7 mouse cellular contexts compared by ENCODE assay signal in genomic region chr8:71709800-71710446, GRCm38 (mm10). TPM values are rescaled to one million over a fixed set of nuclear protein-coding genes. Genes with fewer than 3 reads are reported as not detected.
A peak's percentile ranks its signal among the peaks of the same experiment; 100 is the strongest.
DNase-seq lines count a peak whose midpoint lies in the region; ATAC-seq and TF ChIP-seq lines count a peak whose summit lies in the region.

No protein-coding gene starts in this region.

- no peak overlapping the region for H3K4me3 ChIP-seq in kidney, adult 2 months (ENCODE audit: insufficient read depth, low read depth, low read length)
- H3K4me3 ChIP-seq in limb, embryonic 11.5 days (ENCODE audit: low read depth, low read length), result no peak overlapping the region
- peak overlapping the region; percentile 20 for H3K4me3 ChIP-seq in midbrain, embryonic 13.5 days (replicated peaks)
- H3K4me3 ChIP-seq in spleen, adult 2 months (ENCODE audit: extremely low read depth, insufficient read depth, insufficient read length), result no peak overlapping the region

- H3K9ac ChIP-seq in limb, embryonic 11.5 days (ENCODE audit: low read length), result no peak overlapping the region
- H3K9ac ChIP-seq in midbrain, embryonic 13.5 days (replicated peaks), result peak overlapping the region; percentile 44

- TF ChIP-seq POLR2A in kidney, adult 2 months (IDR thresholded peaks at IDR 0.05; ENCODE audit: low read depth, low read length), result no peak
- TF ChIP-seq POLR2A in spleen, adult 2 months (IDR thresholded peaks at IDR 0.05; ENCODE audit: low read depth, low read length), result no peak

- H3K36me3 ChIP-seq in kidney, adult 2 months (ENCODE audit: control insufficient read depth, insufficient read depth, low read length), result no peaks in the 10 kb centered on the region
- no peaks in the 10 kb centered on the region for H3K36me3 ChIP-seq in limb, embryonic 11.5 days (ENCODE audit: control insufficient read depth, insufficient read depth, low read length)
- H3K36me3 ChIP-seq in midbrain, embryonic 13.5 days, result peaks cover 52% of the 10 kb centered on the region
- peaks cover 35% of the 10 kb centered on the region for H3K36me3 ChIP-seq in spleen, adult 2 months (ENCODE audit: control insufficient read depth, insufficient read depth, low read length)

- H3K9me3 ChIP-seq in limb, embryonic 11.5 days (ENCODE audit: control insufficient read depth, low read length), result no peaks in the 10 kb centered on the region
- no peaks in the 10 kb centered on the region for H3K9me3 ChIP-seq in midbrain, embryonic 13.5 days

- H3K4me1 ChIP-seq in kidney, adult 2 months (ENCODE audit: control insufficient read depth, insufficient read depth, low read length), result no peaks in the 10 kb centered on the region
- H3K4me1 ChIP-seq in limb, embryonic 11.5 days (ENCODE audit: control insufficient read depth, insufficient read depth, low read length), result no peaks in the 10 kb centered on the region
- H3K4me1 ChIP-seq in midbrain, embryonic 13.5 days (replicated peaks), result peaks cover 12% of the 10 kb centered on the region
- no peaks in the 10 kb centered on the region for H3K4me1 ChIP-seq in spleen, adult 2 months (ENCODE audit: control insufficient read depth, insufficient read depth, insufficient read length)

- peak; percentile 79 for TF ChIP-seq CTCF in kidney, adult 2 months (conservative IDR thresholded peaks at IDR 0.05; ENCODE audit: insufficient read depth, insufficient read length, low read depth, low read length)
- TF ChIP-seq CTCF in spleen, adult 2 months (IDR thresholded peaks at IDR 0.05; ENCODE audit: extremely low read depth, insufficient read depth, insufficient read length, insufficient replicate concordance), result peak; percentile 82; the same call in 1 of the 2 replicates

- no peak overlapping the region for H3K4me2 ChIP-seq in limb, embryonic 11.5 days (ENCODE audit: low read depth, severe bottlenecking)
- peak overlapping the region; percentile 51 for H3K4me2 ChIP-seq in midbrain, embryonic 13.5 days (replicated peaks)

- peak; percentile 45 for DNase-seq in adrenal gland, adult 8-10 months
- DNase-seq in embryo, embryonic 11 days, result peak; percentile 84
- DNase-seq in kidney, adult 2 months, result peak; percentile 75
- DNase-seq in limb, embryonic 11.5 days (ENCODE audit: low spot score), result peak; percentile 93
- DNase-seq in spleen, adult 2 months (ENCODE audit: low read depth in 1 of 2, low spot score in 2 of 2), result peak; percentile 48 to 67

- no peaks in the 10 kb centered on the region for H3K27me3 ChIP-seq in kidney, adult 2 months (replicated peaks; ENCODE audit: control insufficient read depth, insufficient read depth, low read length)
- peaks cover 23% of the 10 kb centered on the region for H3K27me3 ChIP-seq in limb, embryonic 11.5 days (ENCODE audit: control insufficient read depth, insufficient read depth, low read length)
- peaks cover 26% of the 10 kb centered on the region for H3K27me3 ChIP-seq in midbrain, embryonic 13.5 days
- no peaks in the 10 kb centered on the region for H3K27me3 ChIP-seq in spleen, adult 2 months (ENCODE audit: control insufficient read depth, insufficient read depth, low read length)

- WGBS in kidney, adult 2 months, result 21% methylated on average over 25 of the region's 25 CpGs
- WGBS in limb, embryonic 11.5 days, result 22% methylated on average over 25 of the region's 25 CpGs
- WGBS in midbrain, embryonic 13.5 days, result 22% methylated on average over 25 of the region's 25 CpGs
- 67% methylated on average over 25 of the region's 25 CpGs for WGBS in spleen, adult 2 months

- peak; percentile 75 for ATAC-seq in granulocyte monocyte progenitor cell, adult 5-6 weeks (replicated peaks; ENCODE audit: poor library complexity, severe bottlenecking)
- ATAC-seq in limb, embryonic 11.5 days (ENCODE audit: insufficient number of reproducible peaks, low FRiP score, low TSS enrichment, low read depth), result peak; percentile 59; the same call in 1 of the 2 replicates
- peak; percentile 78 for ATAC-seq in midbrain, embryonic 13.5 days

- no peak overlapping the region for H3K27ac ChIP-seq in kidney, adult 2 months (ENCODE audit: insufficient read depth, low read depth, low read length)
- no peak overlapping the region for H3K27ac ChIP-seq in limb, embryonic 11.5 days (replicated peaks; ENCODE audit: low read depth, low read length)
- no peak overlapping the region for H3K27ac ChIP-seq in midbrain, embryonic 13.5 days
- H3K27ac ChIP-seq in spleen, adult 2 months (ENCODE audit: insufficient read depth, low read length), result no peak overlapping the region

RNA-seq across cellular contexts. Expression of gene B3gnt3, which starts 8.3 kb away (rescaled TPM):
- total RNA-seq in adrenal gland, adult 8-10 months (2022), result 1 to 10 TPM; 3.0 to 5.1 (median 4.4) TPM
- total RNA-seq in granulocyte monocyte progenitor cell, adult 5-6 weeks (2014; fragmentation: Nextera tagmentation), result 1.4 TPM in 1 of 2 replicates, not detected in the other
- 0.39 TPM in 1 of 2 replicates, not detected in the other for total RNA-seq in granulocyte monocyte progenitor cell, adult 5-6 weeks (2017)
- 5.5 and 5.9 TPM in 2 replicates for polyA plus RNA-seq in kidney, adult 2 months (2012; rRNA removed)
- polyA plus RNA-seq in limb, embryonic 11.5 days (2014; fragmentation: Nextera tagmentation; extraction: Ambion mirVana), result 0.35 and 0.61 TPM in 2 replicates
- 0.28 and 0.31 TPM in 2 replicates for polyA plus RNA-seq in midbrain, embryonic 13.5 days (2015; fragmentation: Nextera tagmentation; extraction: Ambion mirVana)
- polyA plus RNA-seq in spleen, adult 2 months (2012; rRNA removed), result 5.2 and 5.6 TPM in 2 replicates

RNA-seq across cellular contexts. Expression of gene Fcho1, which starts 15.6 kb away (rescaled TPM):
- total RNA-seq in adrenal gland, adult 8-10 months (2022), result 1 to 10 TPM; 2.1 to 6.2 (median 3.7) TPM
- 62.4 and 98.0 TPM in 2 replicates for total RNA-seq in granulocyte monocyte progenitor cell, adult 5-6 weeks (2014; fragmentation: Nextera tagmentation)
- 39.8 and 76.7 TPM in 2 replicates for total RNA-seq in granulocyte monocyte progenitor cell, adult 5-6 weeks (2017)
- polyA plus RNA-seq in kidney, adult 2 months (2012; rRNA removed), result 4.2 and 9.5 TPM in 2 replicates
- 2.7 and 3.4 TPM in 2 replicates for polyA plus RNA-seq in limb, embryonic 11.5 days (2014; fragmentation: Nextera tagmentation; extraction: Ambion mirVana)
- polyA plus RNA-seq in midbrain, embryonic 13.5 days (2015; fragmentation: Nextera tagmentation; extraction: Ambion mirVana), result 63.9 and 65.5 TPM in 2 replicates
- polyA plus RNA-seq in spleen, adult 2 months (2012; rRNA removed), result 247 and 301 TPM in 2 replicates

RNA-seq across cellular contexts. Expression of gene Insl3, which starts 20.9 kb away (rescaled TPM):
- 10 to 100 TPM in 1 of 4 experiments, 1 to 10 TPM in 3; 3.9 to 12.3 (median 7.1) TPM for total RNA-seq in adrenal gland, adult 8-10 months (2022)
- total RNA-seq in granulocyte monocyte progenitor cell, adult 5-6 weeks (2014; fragmentation: Nextera tagmentation), result 14.1 and 16.3 TPM in 2 replicates
- total RNA-seq in granulocyte monocyte progenitor cell, adult 5-6 weeks (2017), result 1.2 and 4.4 TPM in 2 replicates
- polyA plus RNA-seq in kidney, adult 2 months (2012; rRNA removed), result 14.5 and 17.8 TPM in 2 replicates
- not detected in 2 replicates for polyA plus RNA-seq in limb, embryonic 11.5 days (2014; fragmentation: Nextera tagmentation; extraction: Ambion mirVana)
- polyA plus RNA-seq in midbrain, embryonic 13.5 days (2015; fragmentation: Nextera tagmentation; extraction: Ambion mirVana), result 0.70 and 0.79 TPM in 2 replicates
- polyA plus RNA-seq in spleen, adult 2 months (2012; rRNA removed), result 52.4 and 70.9 TPM in 2 replicates

RNA-seq across cellular contexts. Expression of gene Jak3, which starts 33.8 kb away (rescaled TPM):
- total RNA-seq in adrenal gland, adult 8-10 months (2022), result 10 to 100 TPM; 10.7 to 21.8 (median 16.6) TPM
- 10.9 and 17.5 TPM in 2 replicates for total RNA-seq in granulocyte monocyte progenitor cell, adult 5-6 weeks (2014; fragmentation: Nextera tagmentation)
- 7.2 and 8.1 TPM in 2 replicates for total RNA-seq in granulocyte monocyte progenitor cell, adult 5-6 weeks (2017)
- 15.1 and 16.5 TPM in 2 replicates for polyA plus RNA-seq in kidney, adult 2 months (2012; rRNA removed)
- polyA plus RNA-seq in limb, embryonic 11.5 days (2014; fragmentation: Nextera tagmentation; extraction: Ambion mirVana), result 1.4 and 2.5 TPM in 2 replicates
- 2.5 and 2.7 TPM in 2 replicates for polyA plus RNA-seq in midbrain, embryonic 13.5 days (2015; fragmentation: Nextera tagmentation; extraction: Ambion mirVana)
- polyA plus RNA-seq in spleen, adult 2 months (2012; rRNA removed), result 62.6 and 81.5 TPM in 2 replicates

RNA-seq across cellular contexts. Expression of gene Unc13a, which starts 38.4 kb away (rescaled TPM):
- total RNA-seq in adrenal gland, adult 8-10 months (2022), result 10 to 100 TPM in 3 of 4 experiments, 1 to 10 TPM in 1; 9.8 to 11.8 (median 11.4) TPM
- 0.60 TPM in 1 of 2 replicates, not detected in the other for total RNA-seq in granulocyte monocyte progenitor cell, adult 5-6 weeks (2014; fragmentation: Nextera tagmentation)
- total RNA-seq in granulocyte monocyte progenitor cell, adult 5-6 weeks (2017), result 0.04 and 1.8 TPM in 2 replicates
- 1.3 and 2.1 TPM in 2 replicates for polyA plus RNA-seq in kidney, adult 2 months (2012; rRNA removed)
- polyA plus RNA-seq in limb, embryonic 11.5 days (2014; fragmentation: Nextera tagmentation; extraction: Ambion mirVana), result 0.50 and 0.59 TPM in 2 replicates
- polyA plus RNA-seq in midbrain, embryonic 13.5 days (2015; fragmentation: Nextera tagmentation; extraction: Ambion mirVana), result 17.1 and 18.5 TPM in 2 replicates
- polyA plus RNA-seq in spleen, adult 2 months (2012; rRNA removed), result 0.47 and 0.54 TPM in 2 replicates
